Mouse (Mus musculus) adrenal gland, postnatal 25 days (tissue): Measurements from ENCODE around the gene Tcl1. TPM values are rescaled to one million over a fixed set of nuclear protein-coding genes. Genes with fewer than 3 reads are reported as not detected.
"Not testable (repeated sequence)": the region's sequence is repeated elsewhere in the genome, so short reads cannot be mapped to it uniquely, and the experiment has no call there.

Experiments
- DNase-seq: peaks from one replicate; pipeline ENCODE4 v3.0.0; 2021; ENCODE audit warnings: mixed read lengths
- long read RNA-seq: library from polyadenylated mRNA; stranded (forward); transcript quantifications from one replicate; pipeline ENCODE4 v2.0.0, GENCODE M21; 2021
- total RNA-seq: library from RNA; stranded (reverse); gene quantifications from 2 replicates; pipeline ENCODE4 v1.2.3, GENCODE M21; 2021

Gene Tcl1
- not detected in 2 replicates for total RNA-seq
- long read RNA-seq, result 0 reads

DNA sequence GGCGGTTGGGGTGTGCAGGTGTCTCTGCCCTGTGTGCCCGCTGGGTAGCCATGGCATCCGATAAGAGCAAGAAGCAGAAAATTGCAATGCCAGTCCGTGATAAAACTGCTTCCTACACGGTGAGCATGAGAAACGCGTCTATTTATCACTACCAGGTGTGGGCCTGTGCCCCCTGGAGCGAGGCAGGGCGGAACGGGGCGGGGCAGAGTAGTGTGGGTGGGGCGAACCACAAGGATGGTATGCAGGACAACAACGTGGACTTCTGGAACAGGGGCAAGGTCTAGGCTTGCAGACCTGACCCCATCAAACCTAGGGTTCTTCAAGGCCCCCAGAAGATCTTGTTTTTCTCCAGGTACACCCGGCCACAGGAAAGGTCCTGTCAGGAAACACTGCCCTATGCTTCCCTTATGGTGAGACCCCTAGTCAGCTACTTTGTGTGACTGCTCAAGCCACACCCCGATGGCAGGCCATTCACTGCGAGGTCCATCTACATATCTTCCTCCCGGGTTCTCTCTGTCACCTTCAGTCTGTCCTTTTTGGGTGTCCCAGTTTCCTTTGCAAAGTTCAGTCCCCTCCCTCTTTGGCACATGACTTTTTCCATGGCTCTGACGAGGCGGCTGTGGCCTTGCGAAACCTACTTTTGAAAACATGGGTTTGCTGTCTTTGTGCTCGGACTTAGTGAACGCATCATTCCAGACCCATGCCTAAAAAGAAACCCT is at the start of gene Tcl1:
Gene Tcl1 (minus strand): TSS at position 193 of the 719 bp plus-strand sequence.
- DNase-seq, result no peak

GRCm38 (mm10) chr12:105271016-105271965 is 48.7 kb upstream of the Tcl1 start:
- DNase-seq, result no peak

DNA sequence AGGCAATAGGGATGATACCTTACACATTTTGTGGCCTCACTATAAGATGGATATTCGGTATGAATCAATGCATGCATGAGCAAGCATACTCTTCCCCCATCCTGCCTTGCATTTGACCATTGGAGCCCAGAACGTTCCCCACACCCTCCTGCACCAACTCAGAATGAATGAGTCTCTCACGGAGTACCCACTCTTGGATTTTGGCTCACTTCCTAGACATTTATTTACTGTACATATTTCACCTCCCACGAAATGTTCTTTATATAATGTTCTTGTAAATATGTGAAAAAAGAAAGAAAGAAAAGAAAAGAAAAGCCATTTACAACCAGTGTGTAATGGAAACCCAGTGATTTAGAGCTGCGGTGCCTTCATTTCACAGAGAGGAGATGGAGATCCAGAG is 44.5 kb upstream of the Tcl1 start:
- DNase-seq, result no peak

- peak; percentile 48 for DNase-seq
These were observed 43.5 kb upstream of the Tcl1 start for GRCm38 (mm10) chr12:105266096-105266495.

- DNase-seq, result no peak
These were observed 36.6 kb upstream of the Tcl1 start for GRCm38 (mm10) chr12:105259221-105259620.

DNA sequence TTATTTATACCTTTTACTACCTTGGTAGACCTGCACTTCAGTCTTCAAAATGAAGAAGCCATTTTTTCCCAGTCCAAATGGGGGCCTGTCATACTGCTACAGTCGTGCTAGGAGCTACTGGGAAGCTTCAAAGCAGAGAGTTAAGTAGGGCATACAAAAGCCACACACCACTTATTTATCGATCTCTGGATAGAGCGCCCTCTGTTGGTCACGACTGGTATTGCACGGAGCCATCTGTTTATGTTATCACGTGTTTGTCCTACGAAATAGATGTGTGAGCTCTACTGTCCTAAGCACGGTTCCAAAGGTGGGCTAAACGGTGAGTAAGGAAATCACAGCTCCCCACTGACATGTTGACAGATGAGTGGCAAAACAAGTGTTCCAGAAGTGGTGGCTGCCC is 36.2 kb upstream of the Tcl1 start:
- no peak for DNase-seq

DNA sequence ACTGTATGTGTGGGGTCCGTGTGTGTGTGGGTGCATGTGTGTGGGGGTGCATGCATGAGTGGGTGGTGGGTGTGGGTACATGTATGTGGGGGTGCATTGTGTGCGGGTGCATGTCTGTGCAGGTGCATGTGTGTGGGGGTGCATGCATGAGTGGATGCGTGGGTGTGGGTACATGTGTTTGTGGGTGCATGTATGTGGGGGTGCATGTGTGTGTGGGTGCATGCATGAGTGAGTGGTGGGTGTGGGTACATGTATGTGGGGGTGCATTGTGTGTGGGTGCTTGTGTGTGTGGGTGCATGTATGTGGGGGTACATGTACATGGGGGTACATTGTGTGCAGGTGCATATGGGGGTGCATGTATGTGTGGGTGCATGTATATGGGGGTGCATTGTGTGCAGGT is 31.2 kb upstream of the Tcl1 start:
- no peak for DNase-seq

GRCm38 (mm10) chr12:105248763-105249233 is 26.2 kb upstream of the Tcl1 start:
- no peak for DNase-seq

GRCm38 (mm10) chr12:105239060-105239459 is 16.5 kb upstream of the Tcl1 start:
- no peak for DNase-seq

DNA sequence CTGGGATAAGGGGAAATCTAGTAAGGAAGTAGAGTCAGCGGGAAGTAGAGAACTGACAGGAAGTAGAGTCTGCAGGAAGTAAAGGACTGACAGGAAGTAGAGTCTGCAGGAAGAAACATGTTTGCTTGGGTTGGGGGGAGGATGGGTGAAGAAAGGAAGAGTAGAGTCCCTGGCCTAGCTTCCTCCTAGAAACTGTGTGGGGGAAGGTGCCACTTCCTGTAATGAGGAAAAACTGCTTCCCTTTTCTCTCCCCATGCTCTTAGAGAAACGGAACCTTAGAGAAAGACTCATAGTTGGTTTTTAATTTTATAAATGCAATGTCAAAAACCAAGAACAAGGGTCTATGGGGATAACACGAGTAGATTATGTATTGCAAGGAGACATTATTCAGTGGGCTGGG is 12.5 kb upstream of the Tcl1 start:
- no peak for DNase-seq

GRCm38 (mm10) chr12:105234362-105234761 is 11.8 kb upstream of the Tcl1 start:
- DNase-seq, result no peak

DNA sequence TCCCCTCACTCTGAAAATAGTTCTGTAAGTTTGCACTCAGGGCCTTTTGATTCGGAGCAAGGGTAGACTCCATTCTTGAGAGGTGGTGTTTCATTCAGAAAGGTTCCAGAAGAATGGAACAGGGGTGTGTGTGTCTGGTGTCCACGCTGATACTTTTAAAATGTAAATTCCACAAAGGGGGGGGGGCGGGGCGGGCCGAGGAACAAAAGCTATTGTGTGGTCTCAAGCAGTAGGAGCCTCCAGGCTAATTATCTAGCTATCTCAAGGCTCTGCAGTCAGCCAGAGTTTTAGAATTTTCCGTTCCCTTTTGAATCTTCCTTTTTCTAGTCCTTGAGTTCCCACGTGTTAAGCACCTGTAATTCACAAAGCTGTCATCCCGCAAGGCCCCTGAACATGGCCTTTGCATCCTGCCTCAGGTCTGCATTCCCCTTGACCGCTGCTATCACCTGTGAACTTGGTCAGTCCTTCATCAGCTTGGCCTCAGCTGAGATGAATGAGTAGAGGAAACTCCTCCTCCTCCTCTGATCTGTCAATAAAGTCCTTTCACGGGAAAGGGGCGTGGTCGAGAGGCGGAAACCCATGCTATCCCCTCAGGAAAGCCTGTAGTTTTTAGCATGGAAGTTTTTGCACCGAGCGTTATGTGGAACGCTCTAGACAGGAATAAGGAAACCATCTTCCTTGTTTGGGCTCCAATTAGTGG is 2.2 kb upstream of the Tcl1 start:
- DNase-seq, result no peak

GRCm38 (mm10) chr12:105217101-105217760 is 5.4 kb downstream of the Tcl1 start:
- DNase-seq, result no peak

- DNase-seq, result no peak
These were observed 13.4 kb downstream of the Tcl1 start for GRCm38 (mm10) chr12:105209231-105209630.

DNA sequence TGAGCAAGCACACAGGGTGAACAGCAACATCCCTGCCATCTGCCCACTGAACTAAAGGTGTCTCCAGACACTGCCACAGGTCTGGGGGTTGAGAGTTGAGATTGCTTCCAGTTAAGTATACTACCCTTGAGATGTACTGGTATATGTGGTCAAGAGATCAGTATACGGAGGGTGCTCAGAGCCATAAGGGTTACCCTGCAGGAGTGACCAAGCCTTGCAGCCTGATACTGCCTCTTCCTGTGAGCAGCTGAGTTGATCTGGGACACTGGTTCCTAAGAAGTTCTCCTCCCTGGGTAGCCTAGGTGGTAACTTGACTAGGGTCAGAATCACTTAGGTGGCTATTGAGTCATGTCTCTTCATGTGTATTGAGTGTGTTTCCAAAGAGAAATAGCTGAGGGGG is 14.2 kb downstream of the Tcl1 start:
- DNase-seq, result no peak

GRCm38 (mm10) chr12:105207071-105207470 is 15.5 kb downstream of the Tcl1 start:
- DNase-seq, result no peak

DNA sequence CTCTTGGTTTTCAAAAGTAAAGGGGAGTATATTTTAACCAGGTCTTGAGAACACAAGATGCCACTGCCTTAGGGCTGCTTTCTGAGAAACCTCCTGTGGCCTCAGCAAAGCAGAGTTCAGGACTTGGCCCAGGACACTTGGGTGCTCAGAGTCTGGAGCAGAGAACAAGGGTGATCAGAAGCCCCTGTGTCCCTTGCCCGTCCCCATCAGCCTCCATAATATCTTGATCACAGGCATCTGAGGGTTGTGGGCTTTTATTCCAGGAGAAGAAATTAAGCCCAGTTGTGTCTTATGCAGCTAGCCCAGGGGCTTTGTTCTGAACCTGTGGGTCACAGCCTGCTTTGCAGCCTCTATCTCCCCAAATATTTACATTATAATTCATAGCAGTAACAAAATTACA is 20.9 kb downstream of the Tcl1 start, which contains the start of gene Tcl1b4:
Gene Tcl1b4 (plus strand): TSS at position 301 of the 400 bp plus-strand sequence.
- not testable (repeated sequence) for DNase-seq

- not testable (repeated sequence) for DNase-seq
These were observed 22.7 kb downstream of the Tcl1 start for GRCm38 (mm10) chr12:105199684-105200497.

DNA sequence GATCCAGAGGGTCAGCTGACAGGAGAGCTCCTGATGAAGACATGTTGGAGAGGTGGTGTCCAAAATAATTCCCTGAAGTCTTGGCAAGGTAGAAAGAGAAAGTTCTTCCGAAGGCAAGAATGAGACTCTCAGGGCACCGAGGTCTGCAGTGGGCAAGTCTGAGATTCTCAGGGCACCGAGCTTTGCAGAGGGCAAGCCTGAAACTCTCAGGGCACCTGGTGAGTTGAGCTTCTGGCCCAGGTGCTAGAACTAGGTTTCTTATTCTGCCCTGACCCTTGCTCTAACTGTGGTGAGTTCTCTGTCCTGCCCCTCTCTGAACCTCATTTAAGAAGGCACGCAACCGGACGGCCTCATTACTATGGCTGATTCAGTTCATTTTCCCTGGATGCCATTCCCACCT is 31.9 kb downstream of the Tcl1 start, which contains the start of gene Tcl1b3:
Gene Tcl1b3 (plus strand): TSS at position 301 of the 400 bp plus-strand sequence.
- DNase-seq, result not testable (repeated sequence)

DNA sequence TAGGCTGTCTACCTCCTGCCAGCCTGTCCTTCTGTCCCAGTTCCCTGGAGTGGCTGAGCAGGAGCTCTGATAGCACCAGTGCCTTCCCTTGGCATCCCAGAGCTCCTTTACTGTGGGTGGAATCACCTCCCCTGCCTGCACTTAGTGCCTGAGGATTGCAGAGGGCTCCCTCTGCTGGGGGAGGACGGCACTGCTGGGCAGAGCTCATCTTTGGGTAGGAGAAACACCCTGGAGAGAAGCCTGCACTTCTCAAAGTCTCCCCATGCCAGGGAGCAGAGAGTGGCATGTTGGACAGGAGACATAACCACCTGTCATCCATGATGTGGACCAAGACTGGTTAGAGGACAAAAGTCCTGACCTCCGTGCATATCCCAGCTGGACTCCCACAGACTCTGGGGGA is 33.6 kb downstream of the Tcl1 start:
- DNase-seq, result peak; percentile 26
